Mouse (Mus musculus) heart, adult 2 months (tissue): Measurements from ENCODE around the gene Nudt15. TPM values are rescaled to one million over a fixed set of nuclear protein-coding genes. Genes with fewer than 3 reads are reported as not detected.
"Not testable (repeated sequence)": the region's sequence is repeated elsewhere in the genome, so short reads cannot be mapped to it uniquely, and the experiment has no call there.

Source experiments
- DNase-seq, 2 experiments: peaks; one replicate each; pipeline ENCODE4 v3.0.0; 2021
- H3K27ac ChIP-seq: fragments of 200-600 bp; 2 replicates; pipeline ENCODE4 v1.8.1; 2022
- H3K27me3 ChIP-seq: fragments of 200-500 bp; 2 replicates; pipeline ENCODE4 v1.6.1; 2012; ENCODE audit warnings: mild to moderate bottlenecking, low read length, inconsistent platforms, mixed read lengths; ENCODE audit not compliant: control insufficient read depth, insufficient read depth
- H3K36me3 ChIP-seq: fragments of 200-500 bp; 2 replicates; pipeline ENCODE4 v1.6.1; 2012; ENCODE audit warnings: low read length, inconsistent platforms; ENCODE audit not compliant: control insufficient read depth, insufficient read depth
- H3K4me1 ChIP-seq: fragments of 200-500 bp; 2 replicates; pipeline ENCODE4 v1.6.1; 2011; ENCODE audit warnings: low read length; ENCODE audit not compliant: control insufficient read depth, insufficient read depth
- H3K4me3 ChIP-seq: fragments of 200-600 bp; 2 replicates; pipeline ENCODE4 v1.8.1; 2022
- H3K79me2 ChIP-seq: fragments of 200-500 bp; replicated peaks from 2 replicates; pipeline ENCODE4 v1.6.1; 2012; ENCODE audit warnings: mild to moderate bottlenecking, inconsistent platforms, low read length, moderate library complexity, mixed read lengths; ENCODE audit not compliant: control insufficient read depth, insufficient read depth
- H3K9ac ChIP-seq: fragments of 200-500 bp; 2 replicates; pipeline ENCODE4 v1.6.1; 2012; ENCODE audit warnings: low read depth, mild to moderate bottlenecking, control low read depth, inconsistent platforms, low read length, mixed read lengths
- CTCF ChIP-seq: fragments of 200-600 bp; IDR thresholded peaks from 2 replicates; pipeline ENCODE4 v1.8.1; 2022; ENCODE audit warnings: antibody characterized with exemption, mild to moderate bottlenecking, moderate library complexity
- EP300 ChIP-seq: fragments of 200-500 bp; IDR thresholded peaks from 2 replicates; pipeline ENCODE4 v1.6.1; 2011; ENCODE audit warnings: low read depth, low read length, control low read depth; ENCODE audit not compliant: insufficient read depth
- POLR2A ChIP-seq: fragments of 200-500 bp; IDR thresholded peaks from 2 replicates; pipeline ENCODE4 v1.6.1; 2011; ENCODE audit warnings: mild to moderate bottlenecking, low read depth, low read length, control low read depth; ENCODE audit not compliant: insufficient read depth
- WGBS: fragments of 180-500 bp; shearing (Covaris S2); methylation state at CpG from one replicate; pipeline ENCODE4 v1.1.7; 2018; 5-methylcytosine and 5-hydroxymethylcytosine counted together
- intact Hi-C: fragments of 180-260 bp; cut with DNase I; formaldehyde crosslinking; loops from one replicate; pipeline ENCODE4 v1.15.1; 2025
- polyA plus RNA-seq: library from polyadenylated mRNA; depleted of rRNA; stranded (reverse); fragments of >200 nt; gene quantifications from 2 replicates; pipeline ENCODE4 v1.2.3, GENCODE M21; 2012
- total RNA-seq, 2 experiments: library from RNA; stranded (reverse); gene quantifications; 2 replicates each; pipeline ENCODE4 v1.2.3; 2021

The Nudt15 gene
- total and polyA plus RNA-seq, 3 experiments: 3.2 to 8.6 (median 7.3) TPM

GRCm38 (mm10) chr14:73547034-73547433 is 1.0 kb downstream of the Nudt15 start:
- intact Hi-C loops: no loop called here
- no peak for DNase-seq
- no peak for TF ChIP-seq POLR2A
- TF ChIP-seq EP300: no peak
- no peak for TF ChIP-seq CTCF
- H3K4me1 ChIP-seq: peaks cover under 1% of the 10 kb centered on the region; the same call in 1 of the 2 replicates
- no peaks in the 10 kb centered on the region; the same call in 1 of the 2 replicates for H3K79me2 ChIP-seq
- no peaks in the 10 kb centered on the region; the same call in 1 of the 2 replicates for H3K36me3 ChIP-seq
- no peak overlapping the region for H3K9ac ChIP-seq
- H3K27ac ChIP-seq: no peak overlapping the region
- no peak overlapping the region for H3K4me3 ChIP-seq
- no peaks in the 10 kb centered on the region for H3K27me3 ChIP-seq
- 32% methylated on average over 4 of the region's 4 CpGs for WGBS

GRCm38 (mm10) chr14:73543781-73544180 is 4.3 kb downstream of the Nudt15 start:
- H3K36me3 ChIP-seq: no peaks in the 10 kb centered on the region
- no peak for DNase-seq

GRCm38 (mm10) chr14:73535641-73536040 is 12.4 kb downstream of the Nudt15 start:
- no peak for TF ChIP-seq CTCF
- no peak for TF ChIP-seq EP300
- TF ChIP-seq POLR2A: no peak
- Histone ChIP-seq H3K9ac (no peak overlapping the region), H3K79me2 (no peaks in the 10 kb centered on the region), H3K4me3 (no peak overlapping the region), H3K27ac (no peak overlapping the region), H3K4me1 (no peaks in the 10 kb centered on the region), H3K36me3 (no peaks in the 10 kb centered on the region), H3K27me3 (no peaks in the 10 kb centered on the region)
- 67% methylated on average over 2 of the region's 2 CpGs for WGBS
- intact Hi-C loops: no loop called here
- no peak for DNase-seq

More at GRCm38 (mm10) chr14:73543781-73544180, 4.3 kb downstream of the Nudt15 start:
- H3K4me1 ChIP-seq: no peaks in the 10 kb centered on the region
- H3K79me2 ChIP-seq: no peaks in the 10 kb centered on the region
- intact Hi-C loops: no loop called here
- no peak for TF ChIP-seq EP300
- TF ChIP-seq POLR2A: no peak
- TF ChIP-seq CTCF: no peak
- H3K27ac ChIP-seq: no peak overlapping the region
- no peaks in the 10 kb centered on the region for H3K27me3 ChIP-seq
- no peak overlapping the region for H3K9ac ChIP-seq
- WGBS: 71% methylated on average over 6 of the region's 6 CpGs
- no peak overlapping the region for H3K4me3 ChIP-seq

GRCm38 (mm10) chr14:73533755-73534465 is 14.1 kb downstream of the Nudt15 start:
- H3K9ac ChIP-seq: no peak overlapping the region
- H3K4me3 ChIP-seq: no peak overlapping the region
- H3K79me2 ChIP-seq: no peaks in the 10 kb centered on the region
- 68% methylated on average over 6 of the region's 6 CpGs for WGBS
- DNase-seq: no peak
- H3K4me1 ChIP-seq: no peaks in the 10 kb centered on the region
- H3K36me3 ChIP-seq: no peaks in the 10 kb centered on the region
- intact Hi-C loops: loop anchor here (5.0 kb wide), 1 partner anchor 1178 kb away; no protein-coding TSS in a partner anchor
- H3K27ac ChIP-seq: no peak overlapping the region
- no peaks in the 10 kb centered on the region for H3K27me3 ChIP-seq
- TF ChIP-seq CTCF (no peak), POLR2A (no peak), EP300 (no peak)

- not testable (repeated sequence) for H3K27me3 ChIP-seq, H3K79me2 ChIP-seq, H3K27ac ChIP-seq, H3K9ac ChIP-seq, H3K4me3 ChIP-seq, H3K36me3 ChIP-seq, DNase-seq, H3K4me1 ChIP-seq
- 75% methylated on average over 3 of the region's 3 CpGs for WGBS
- intact Hi-C loops: loop anchor here (10.0 kb wide), 1 partner anchor 1116 kb away; the partner anchor contains the start of gene Htr2a
Observed at GRCm38 (mm10) chr14:73528661-73529060, 19.4 kb downstream of the Nudt15 start.

- TF ChIP-seq POLR2A (peak; percentile 28; the same call in 1 of the 2 replicates), CTCF (peak; percentile 97; the same call in 1 of the 2 replicates), EP300 (peak; percentile 85)
- WGBS: 2% methylated on average over 41 of the region's 41 CpGs
- H3K4me3 ChIP-seq: peak within 1 kb of the TSS; percentile 60
- no peaks in the 10 kb centered on the region for H3K27me3 ChIP-seq
- peak within 1 kb of the TSS; percentile 71 for H3K9ac ChIP-seq
- H3K79me2 ChIP-seq: no peaks in the 10 kb centered on the region
- no peaks in the 10 kb centered on the region for H3K36me3 ChIP-seq
- intact Hi-C loops: loop anchor here (1.0 to 10.0 kb wide), 3 partner anchors 15 to 1120 kb away; partner anchors contain the start of genes Htr2a and Med4
- H3K27ac ChIP-seq: peak within 1 kb of the TSS; percentile 96
- no peaks in the 10 kb centered on the region for H3K4me1 ChIP-seq
- peak; percentile 95 to 96 for DNase-seq
Observed at GRCm38 (mm10) chr14:73524766-73525448, 23.1 kb downstream of the Nudt15 start, which contains the start of gene Sucla2. Gene Sucla2, plus strand, starts transcription at chr14:73525319.
